Mouse (Mus musculus): ENCODE results near the gene Krtap13-1.
"Not testable (repeated sequence)": the region's sequence is repeated elsewhere in the genome, so short reads cannot be mapped to it uniquely, and the experiment has no call there.

Krtap13-1 gene

GRCm38 (mm10) chr16:88728812-88729275 lies at the start of gene Krtap13-1:
Gene Krtap13-1, plus strand, starts transcription at chr16:88728862.
- DNase-seq (ENCODE audit: low read depth) = no peak

- DNase-seq (ENCODE audit: low read depth) = no peak
Measured at GRCm38 (mm10) chr16:88679099-88679498, 49.6 kb upstream of the Krtap13-1 start.

GRCm38 (mm10) chr16:88681282-88681681 lies 47.4 kb upstream of the Krtap13-1 start:
- DNase-seq (ENCODE audit: low read depth) = no peak

- DNase-seq (ENCODE audit: low read depth) = no peak
Measured at GRCm38 (mm10) chr16:88696256-88696655, 32.4 kb upstream of the Krtap13-1 start.

GRCm38 (mm10) chr16:88701072-88701864 lies 27.4 kb upstream of the Krtap13-1 start:
- no peak for DNase-seq (ENCODE audit: low read depth)

GRCm38 (mm10) chr16:88707496-88708012 lies 21.1 kb upstream of the Krtap13-1 start, which contains the start of gene 2310061N02Rik:
Gene 2310061N02Rik, minus strand, starts transcription at chr16:88707962.
- DNase-seq (ENCODE audit: low read depth) = no peak

GRCm38 (mm10) chr16:88710757-88711156 lies 17.9 kb upstream of the Krtap13-1 start:
- no peak for DNase-seq (ENCODE audit: low read depth)

GRCm38 (mm10) chr16:88711245-88711644 lies 17.4 kb upstream of the Krtap13-1 start:
- DNase-seq (ENCODE audit: low read depth) = no peak

GRCm38 (mm10) chr16:88716549-88716948 lies 12.1 kb upstream of the Krtap13-1 start:
- no peak for DNase-seq (ENCODE audit: low read depth)

- DNase-seq (ENCODE audit: low read depth) = no peak
Measured at GRCm38 (mm10) chr16:88720031-88720430, 8.6 kb upstream of the Krtap13-1 start.

- DNase-seq (ENCODE audit: low read depth) = no peak
Measured at GRCm38 (mm10) chr16:88735391-88735790, 6.7 kb downstream of the Krtap13-1 start.

GRCm38 (mm10) chr16:88744750-88745340 lies 16.2 kb downstream of the Krtap13-1 start:
- no peak for DNase-seq (ENCODE audit: low read depth)

GRCm38 (mm10) chr16:88747943-88748342 lies 19.3 kb downstream of the Krtap13-1 start:
- no peak for DNase-seq (ENCODE audit: low read depth)

GRCm38 (mm10) chr16:88751535-88751934 lies 22.9 kb downstream of the Krtap13-1 start, which contains the start of gene Krtap13:
Gene Krtap13, minus strand, starts transcription at chr16:88751635.
- DNase-seq (ENCODE audit: low read depth) = not testable (repeated sequence)

GRCm38 (mm10) chr16:88758547-88758946 lies 29.9 kb downstream of the Krtap13-1 start, which contains the start of gene 2310034C09Rik:
Gene 2310034C09Rik, plus strand, starts transcription at chr16:88758847.
- not testable (repeated sequence) for DNase-seq (ENCODE audit: low read depth)

GRCm38 (mm10) chr16:88774106-88774505 lies 45.4 kb downstream of the Krtap13-1 start, which contains the start of gene 2310057N15Rik:
Gene 2310057N15Rik, minus strand, starts transcription at chr16:88774206.
- DNase-seq (ENCODE audit: low read depth) = no peak

GRCm38 (mm10) chr16:88777596-88777995 lies 48.9 kb downstream of the Krtap13-1 start, which contains the start of gene Gm5965:
Gene Gm5965, plus strand, starts transcription at chr16:88777896.
- DNase-seq (ENCODE audit: low read depth) = no peak

Data from fibroblast of lung, adult 2 months (primary cell).